Mouse (Mus musculus) bone marrow macrophage, adult 2 months (primary cell): Measurements from ENCODE around the gene C3.

Source experiments
- CTCF ChIP-seq: IDR thresholded peaks from 2 replicates; pipeline ENCODE4 v1.5.1; 2012; ENCODE audit warnings: low read depth, mild to moderate bottlenecking, low read length, moderate library complexity
- POLR2A ChIP-seq: IDR thresholded peaks from 2 replicates; pipeline ENCODE4 v1.6.1; 2012; ENCODE audit warnings: mild to moderate bottlenecking, low read depth, low read length, borderline replicate concordance

- TF ChIP-seq CTCF (no peak), POLR2A (no peak)
Measured at GRCm38 (mm10) chr17:57247393-57248200, 19.7 kb upstream of the C3 start.
